Mouse (Mus musculus) hindbrain, embryonic 14.5 days (tissue): ENCODE results near the gene Lrrfip2. TPM values are rescaled to one million over a fixed set of nuclear protein-coding genes. Genes with fewer than 3 reads are reported as not detected.

Experiments used
- ATAC-seq: fragments of 200-750 bp; cut with Nextera tagmentation; 2 replicates; pipeline ENCODE4 v1.8.0; 2017; ENCODE audit warnings: moderate number of reproducible peaks, mild to moderate bottlenecking, moderate TSS enrichment, moderate library complexity; ENCODE audit not compliant: low FRiP score
- DNase-seq: peaks from one replicate; pipeline ENCODE4 v3.0.0-alpha.2; 2015; ENCODE audit warnings: low spot score
- H3K27ac ChIP-seq: fragments of 300-500 bp; sonication (generic); 2 replicates; pipeline ENCODE4 v1.5.1; 2014; ENCODE audit warnings: mild to moderate bottlenecking, moderate library complexity
- H3K27me3 ChIP-seq: fragments of 300-500 bp; sonication (generic); 2 replicates; pipeline ENCODE4 v1.6.1; 2014; ENCODE audit warnings: mild to moderate bottlenecking, low read length, mixed read lengths; ENCODE audit not compliant: control insufficient read depth, insufficient read depth
- H3K36me3 ChIP-seq: fragments of 300-500 bp; sonication (generic); replicated peaks from 2 replicates; pipeline ENCODE4 v1.6.1; 2014; ENCODE audit not compliant: control insufficient read depth, insufficient read depth
- H3K4me1 ChIP-seq: fragments of 300-500 bp; sonication (generic); replicated peaks from 2 replicates; pipeline ENCODE4 v1.6.1; 2014; ENCODE audit warnings: antibody characterized with exemption, low read length, mixed read lengths; ENCODE audit not compliant: control insufficient read depth, insufficient read depth
- H3K4me2 ChIP-seq: fragments of 300-500 bp; sonication (generic); replicated peaks from 2 replicates; pipeline ENCODE4 v1.6.1; 2014; ENCODE audit warnings: mild to moderate bottlenecking, moderate library complexity
- H3K4me3 ChIP-seq: fragments of 300-500 bp; sonication (generic); replicated peaks from 2 replicates; pipeline ENCODE4 v1.5.1; 2014; ENCODE audit warnings: mild to moderate bottlenecking, low read length
- H3K9ac ChIP-seq: fragments of 300-500 bp; sonication (generic); 2 replicates; pipeline ENCODE4 v1.6.1; 2014
- H3K9me3 ChIP-seq: fragments of 300-500 bp; sonication (generic); 2 replicates; pipeline ENCODE4 v1.6.1; 2016; ENCODE audit warnings: low read length; ENCODE audit not compliant: control insufficient read depth
- WGBS: fragments of 180-500 bp; shearing (Covaris S2); extraction: QIAGEN DNeasy Blood & Tissue Kit; methylation state at CpG from one replicate; pipeline ENCODE4 v1.1.7; 2014; 5-methylcytosine and 5-hydroxymethylcytosine counted together
- polyA plus RNA-seq: library from polyadenylated mRNA; unstranded; fragments of >200 nt; fragmentation: Nextera tagmentation; extraction: Ambion mirVana; gene quantifications from 2 replicates; pipeline ENCODE4 v1.2.1, GENCODE M21; 2014

Lrrfip2 gene
- polyA plus RNA-seq, 1 experiment from 2014 or later = 40.5 TPM

GRCm38 (mm10) chr9:111272356-111272755, 155.0 kb downstream of the Lrrfip2 start:
- Histone ChIP-seq H3K27ac (peak overlapping the region; percentile 96), H3K4me1 (peaks cover 51% of the 10 kb centered on the region), H3K36me3 (peaks cover 29% of the 10 kb centered on the region), H3K9me3 (no peaks in the 10 kb centered on the region), H3K4me2 (peak overlapping the region; percentile 87), H3K9ac (peak overlapping the region; percentile 91), H3K4me3 (peak overlapping the region; percentile 83), H3K27me3 (no peaks in the 10 kb centered on the region)
- WGBS = 6% methylated on average over 19 of the region's 19 CpGs
- ATAC-seq = no peak
- no peak for DNase-seq

GRCm38 (mm10) chr9:111272996-111273785, 155.8 kb downstream of the Lrrfip2 start:
- Histone ChIP-seq H3K27ac (no peak overlapping the region), H3K9ac (peak overlapping the region; percentile 91), H3K27me3 (no peaks in the 10 kb centered on the region), H3K36me3 (peaks cover 38% of the 10 kb centered on the region), H3K9me3 (no peaks in the 10 kb centered on the region), H3K4me2 (peak overlapping the region; percentile 87), H3K4me3 (peak overlapping the region; percentile 83), H3K4me1 (peaks cover 51% of the 10 kb centered on the region)
- DNase-seq (no peak), ATAC-seq (no peak)
- 78% methylated on average over 15 of the region's 15 CpGs for WGBS

- Histone ChIP-seq H3K27me3 (no peaks in the 10 kb centered on the region), H3K4me3 (peak overlapping the region; percentile 83), H3K9me3 (no peaks in the 10 kb centered on the region), H3K4me1 (peaks cover 51% of the 10 kb centered on the region), H3K27ac (no peak overlapping the region), H3K36me3 (peaks cover 45% of the 10 kb centered on the region), H3K4me2 (peak overlapping the region; percentile 87), H3K9ac (0 out of 2 replicates have a peak overlapping the region, but pooled peaks have one; percentile 25)
- no peak for ATAC-seq
- 85% methylated on average over 1 of the region's 1 CpGs for WGBS
- DNase-seq = no peak
These were observed 156.6 kb downstream of the Lrrfip2 start for GRCm38 (mm10) chr9:111273958-111274357.

- 59% methylated on average over 1 of the region's 1 CpGs for WGBS
- no peak for DNase-seq
These were observed 157.8 kb downstream of the Lrrfip2 start for GRCm38 (mm10) chr9:111275156-111275555.

More at GRCm38 (mm10) chr9:111275156-111275555, 157.8 kb downstream of the Lrrfip2 start:
- peaks cover 47% of the 10 kb centered on the region for H3K4me1 ChIP-seq
- 0 out of 2 replicates have a peak overlapping the region, but pooled peaks have one; percentile 1 for H3K4me3 ChIP-seq
- no peaks in the 10 kb centered on the region for H3K27me3 ChIP-seq
- peak overlapping the region; percentile 87 for H3K4me2 ChIP-seq
- peaks cover 54% of the 10 kb centered on the region for H3K36me3 ChIP-seq
- no peak overlapping the region for H3K27ac ChIP-seq
- no peak for ATAC-seq
- 0 out of 2 replicates have a peak overlapping the region, but pooled peaks have one; percentile 25 for H3K9ac ChIP-seq
- no peaks in the 10 kb centered on the region for H3K9me3 ChIP-seq

Other genes with a start within 250 kb of the Lrrfip2 start
- gene Als2cl, start 237.7 kb upstream of the Lrrfip2 start, polyA plus RNA-seq = 1.4 and 1.9 TPM in 2 replicates
- 2.3 and 2.4 TPM in 2 replicates for gene Tmie, start 237.5 kb upstream of the Lrrfip2 start, polyA plus RNA-seq
- not detected in 2 replicates for gene Fam240a, start 200.7 kb upstream of the Lrrfip2 start, polyA plus RNA-seq
- 0.14 and 0.40 TPM in 2 replicates for gene Tdgf1, start 171.4 kb upstream of the Lrrfip2 start, polyA plus RNA-seq
- gene Lrrc2, start 166.0 kb upstream of the Lrrfip2 start, polyA plus RNA-seq = 0.86 and 1.0 TPM in 2 replicates
- not detected in 2 replicates for gene Rtp3, start 127.0 kb upstream of the Lrrfip2 start, polyA plus RNA-seq
- 1.1 and 1.7 TPM in 2 replicates for gene Ltf, start 98.3 kb upstream of the Lrrfip2 start, polyA plus RNA-seq
- gene Ccrl2, start 60.1 kb upstream of the Lrrfip2 start, polyA plus RNA-seq = 0.97 and 1.3 TPM in 2 replicates
- 27.0 and 27.4 TPM in 2 replicates for gene Mlh1, start 154.2 kb downstream of the Lrrfip2 start, polyA plus RNA-seq
- gene Epm2aip1, start 154.3 kb downstream of the Lrrfip2 start, polyA plus RNA-seq = 81.3 and 98.0 TPM in 2 replicates
- 12.6 and 15.6 TPM in 2 replicates for gene Trank1, start 194.1 kb downstream of the Lrrfip2 start, polyA plus RNA-seq